Mouse (Mus musculus) retina, postnatal 1 day (tissue): ENCODE results near the gene Fhit.

ENCODE experiments used
- DNase-seq: peaks from one replicate; pipeline ENCODE4 v3.0.0-alpha.2; 2012

Gene Fhit

DNA sequence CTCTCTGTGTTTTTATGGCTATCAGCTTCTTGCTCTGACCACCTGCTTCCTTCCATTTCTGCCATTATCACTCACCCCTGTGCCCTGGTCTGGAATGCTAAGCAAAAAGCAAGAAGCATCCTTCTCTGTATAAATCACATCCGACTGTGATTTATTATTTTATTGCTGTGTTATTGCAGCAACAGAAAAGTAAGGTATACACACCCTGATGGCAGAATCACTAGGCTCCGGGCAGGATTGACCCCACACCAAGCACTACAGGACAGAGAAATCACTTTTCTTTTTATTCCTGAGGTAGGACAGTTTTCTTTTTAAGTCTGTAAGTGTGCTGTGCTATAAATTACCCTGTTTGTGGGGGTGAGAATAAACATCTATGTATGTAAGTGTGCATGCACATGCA lies 460.1 kb downstream of the Fhit start:
- DNase-seq, result no peak

DNA sequence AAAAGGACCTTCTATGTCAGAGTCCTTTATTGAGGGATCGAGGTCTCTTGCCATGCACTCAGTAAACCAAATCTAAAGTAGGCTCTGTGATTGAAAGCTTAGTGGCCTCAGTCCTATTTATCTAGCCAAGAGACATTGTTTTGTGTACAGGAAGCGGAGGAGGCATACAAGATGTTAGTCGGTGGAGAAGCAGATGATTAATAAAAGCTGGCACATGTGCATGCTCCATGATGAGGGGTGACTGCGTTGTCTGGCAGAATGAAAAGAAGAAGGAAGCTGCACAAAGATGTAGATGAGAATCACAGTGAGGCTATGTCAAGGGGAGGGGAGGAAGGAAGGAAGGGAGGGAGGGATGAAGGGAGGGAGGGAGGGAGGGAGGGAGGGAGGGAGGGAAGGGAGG lies 481.8 kb downstream of the Fhit start:
- DNase-seq, result peak; percentile 52

GRCm38 (mm10) chr14:10679638-10680037 lies 482.2 kb downstream of the Fhit start:
- peak; percentile 66 for DNase-seq

- no peak for DNase-seq
Measured at GRCm38 (mm10) chr14:10677627-10678026, 484.2 kb downstream of the Fhit start.

DNA sequence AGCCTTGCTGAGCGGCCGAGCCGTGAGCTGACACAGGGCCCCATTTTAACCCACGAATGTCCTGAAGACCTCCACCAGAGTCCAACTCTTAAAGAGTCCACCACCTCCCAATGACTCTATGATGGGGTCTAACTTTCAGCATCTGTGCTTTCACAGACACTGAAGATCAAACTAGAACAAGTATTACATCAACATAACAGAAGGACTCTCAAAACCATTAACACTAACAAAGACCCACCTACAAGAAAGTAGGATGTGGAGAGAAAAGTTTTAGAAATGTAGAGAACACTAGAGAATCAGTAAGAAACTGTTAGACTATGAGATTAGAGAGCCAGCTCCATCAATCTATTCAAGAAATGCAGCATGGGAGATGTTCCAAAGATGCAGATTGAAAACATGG lies 501.6 kb downstream of the Fhit start:
- no peak for DNase-seq

GRCm38 (mm10) chr14:10659326-10659725 lies 502.5 kb downstream of the Fhit start:
- peak; percentile 6 for DNase-seq

GRCm38 (mm10) chr14:10658219-10658618 lies 503.6 kb downstream of the Fhit start:
- no peak for DNase-seq

- DNase-seq, result no peak
Measured at GRCm38 (mm10) chr14:10657364-10657763, 504.5 kb downstream of the Fhit start.

GRCm38 (mm10) chr14:10655842-10656241 lies 506.0 kb downstream of the Fhit start:
- peak; percentile 31 for DNase-seq

GRCm38 (mm10) chr14:10647832-10648231 lies 514.0 kb downstream of the Fhit start:
- no peak for DNase-seq

DNA sequence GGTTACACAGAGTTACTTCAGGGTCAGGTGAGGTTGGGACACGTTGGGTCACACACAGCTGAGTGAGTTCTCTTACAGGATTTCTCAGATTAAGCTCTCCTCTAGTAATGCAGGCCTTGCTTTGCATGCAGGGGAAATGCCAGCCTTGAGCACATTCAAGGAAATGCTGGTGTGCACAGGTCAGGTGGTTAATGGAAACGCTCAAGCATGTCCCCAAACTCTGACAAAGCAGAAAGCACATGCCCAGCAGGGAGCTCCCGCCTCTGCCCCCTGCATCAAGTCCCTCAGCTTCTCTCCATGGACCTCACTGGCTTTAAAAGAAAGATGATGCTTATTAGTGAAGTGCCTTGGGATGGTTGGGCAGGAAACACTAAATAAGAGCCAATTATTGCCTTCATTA lies 530.1 kb downstream of the Fhit start:
- no peak for DNase-seq

GRCm38 (mm10) chr14:10630831-10631360 lies 530.9 kb downstream of the Fhit start:
- DNase-seq, result no peak

GRCm38 (mm10) chr14:10593467-10593866 lies 568.4 kb downstream of the Fhit start:
- DNase-seq, result no peak

DNA sequence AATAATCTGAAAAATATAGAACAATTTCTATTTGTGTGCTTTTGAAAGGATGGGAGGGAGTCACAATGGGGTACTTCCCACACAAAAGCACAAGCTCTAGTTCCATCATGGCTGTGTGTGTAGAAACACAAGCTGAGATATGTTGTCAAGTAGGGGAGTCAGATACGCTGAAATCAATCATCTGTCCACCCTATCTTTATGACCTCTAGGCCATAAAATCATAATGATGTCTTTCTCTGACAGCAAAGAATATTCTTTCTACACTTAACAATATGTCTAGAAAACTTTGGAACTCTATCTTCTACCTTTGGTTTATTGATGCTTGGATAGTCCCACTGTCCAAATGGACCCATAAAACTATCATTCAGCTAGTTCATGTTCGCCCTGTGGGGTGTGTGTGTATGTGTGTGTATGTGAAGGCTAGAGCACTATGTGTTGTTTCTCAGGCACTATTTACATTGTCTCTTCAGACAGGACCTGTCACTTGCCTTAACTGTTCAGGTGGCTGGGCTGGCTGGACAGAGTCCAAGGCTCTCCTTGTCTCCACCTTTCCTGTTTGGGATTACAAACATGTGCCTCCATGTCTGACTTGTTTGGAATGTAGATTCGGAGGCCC lies 592.8 kb downstream of the Fhit start:
- DNase-seq, result no peak

DNA sequence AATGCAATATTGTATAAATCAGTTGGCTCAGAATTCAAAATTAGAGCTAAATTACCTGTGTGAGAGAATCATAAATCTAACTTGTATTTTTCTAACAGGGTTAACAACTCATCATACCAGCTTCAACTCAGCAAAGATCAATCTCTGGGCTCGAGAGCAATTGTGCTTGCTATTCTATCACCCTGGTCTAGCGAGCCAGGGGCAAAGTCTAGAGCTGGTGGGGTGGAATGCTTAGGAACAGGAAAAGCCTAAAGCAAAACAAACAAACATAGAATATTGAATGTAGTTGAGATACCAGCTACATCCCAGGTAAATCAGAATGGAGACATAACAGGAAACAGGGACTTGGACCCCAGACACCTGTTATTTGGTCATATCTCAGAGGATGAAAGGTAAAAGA lies 594.1 kb downstream of the Fhit start:
- DNase-seq, result no peak

DNA sequence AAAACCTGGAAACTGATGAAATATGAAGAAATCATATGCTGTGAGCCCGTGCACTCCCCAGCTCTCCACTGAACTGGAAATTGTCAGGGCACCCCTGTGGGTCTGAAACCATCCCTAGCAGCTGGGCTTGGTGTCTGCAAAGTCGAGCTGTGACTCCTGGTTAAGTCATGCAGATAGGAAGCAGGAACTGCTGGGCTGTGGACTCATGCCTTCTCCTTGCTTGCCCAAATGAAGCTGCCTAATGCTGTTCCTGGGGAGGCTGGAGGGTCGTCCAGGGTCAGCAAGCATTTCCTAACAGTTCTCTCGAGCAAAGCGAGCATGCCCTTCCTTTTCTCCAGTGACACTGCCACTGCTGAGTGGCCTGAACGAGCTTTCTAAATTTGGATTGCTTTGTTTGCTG lies 607.1 kb downstream of the Fhit start:
- DNase-seq, result peak; percentile 31

DNA sequence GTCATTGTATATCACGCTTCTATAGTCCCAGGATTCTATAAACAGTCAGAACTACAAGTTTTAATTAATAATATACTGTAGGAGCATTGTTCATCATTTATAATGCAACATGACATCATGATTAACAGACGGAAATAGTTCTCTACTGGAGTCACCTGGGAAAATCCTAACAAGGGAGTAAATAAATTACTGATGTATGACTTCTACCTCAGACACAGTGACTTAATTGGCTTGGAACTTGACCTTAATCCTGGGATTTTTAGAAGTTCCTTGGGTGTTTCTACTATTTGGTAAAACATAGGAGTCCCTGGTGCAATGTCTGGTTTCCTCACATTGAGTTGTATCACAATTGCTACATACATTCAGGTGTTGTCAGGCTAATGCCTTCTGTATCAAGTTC lies 613.2 kb downstream of the Fhit start:
- no peak for DNase-seq

GRCm38 (mm10) chr14:10545916-10546315 lies 615.9 kb downstream of the Fhit start:
- DNase-seq, result peak; percentile 30

GRCm38 (mm10) chr14:10534862-10535261 lies 627.0 kb downstream of the Fhit start:
- no peak for DNase-seq

- DNase-seq, result no peak
Measured at GRCm38 (mm10) chr14:10531748-10532500, 629.9 kb downstream of the Fhit start.

- peak; percentile 14 for DNase-seq
Measured at GRCm38 (mm10) chr14:10526800-10527199, 635.0 kb downstream of the Fhit start.

DNA sequence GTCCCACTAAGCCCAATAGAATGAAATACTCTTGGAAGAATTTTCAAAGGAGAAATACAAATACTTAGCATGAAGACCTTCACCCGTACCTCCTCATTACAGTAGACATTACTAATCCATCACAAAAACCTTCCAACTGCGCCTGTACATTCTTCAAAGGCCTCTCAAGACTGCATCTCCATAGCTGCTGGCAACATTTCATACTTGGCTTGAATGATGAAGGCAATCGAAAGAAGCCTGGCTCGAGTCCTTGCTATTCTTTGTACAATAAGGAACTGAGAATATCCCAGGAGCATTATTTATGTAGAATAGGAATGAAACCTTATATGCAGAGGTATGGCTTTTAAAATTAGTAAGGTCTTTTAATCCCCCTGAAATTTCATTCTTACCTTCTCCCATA lies 636.0 kb downstream of the Fhit start:
- DNase-seq, result no peak

DNA sequence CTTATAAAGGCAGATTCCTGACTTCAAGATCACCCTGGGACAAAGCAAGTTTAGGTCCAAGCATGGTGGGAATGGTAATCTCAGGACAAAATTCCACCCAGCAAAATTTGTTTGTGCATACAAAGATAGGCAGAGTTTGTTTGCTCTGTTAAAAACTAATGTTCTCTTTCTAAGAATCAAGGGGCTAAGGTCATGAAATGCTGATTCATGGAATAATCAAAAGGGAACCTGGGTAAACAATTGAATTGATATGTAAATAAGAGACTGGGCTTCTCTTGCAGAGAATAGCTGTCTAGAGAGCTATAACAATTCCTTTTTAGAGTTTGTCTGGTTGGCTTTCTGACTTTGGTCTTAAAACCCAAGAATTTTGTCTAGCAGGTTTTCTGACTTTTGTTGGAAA lies 647.8 kb downstream of the Fhit start:
- DNase-seq, result no peak

DNA sequence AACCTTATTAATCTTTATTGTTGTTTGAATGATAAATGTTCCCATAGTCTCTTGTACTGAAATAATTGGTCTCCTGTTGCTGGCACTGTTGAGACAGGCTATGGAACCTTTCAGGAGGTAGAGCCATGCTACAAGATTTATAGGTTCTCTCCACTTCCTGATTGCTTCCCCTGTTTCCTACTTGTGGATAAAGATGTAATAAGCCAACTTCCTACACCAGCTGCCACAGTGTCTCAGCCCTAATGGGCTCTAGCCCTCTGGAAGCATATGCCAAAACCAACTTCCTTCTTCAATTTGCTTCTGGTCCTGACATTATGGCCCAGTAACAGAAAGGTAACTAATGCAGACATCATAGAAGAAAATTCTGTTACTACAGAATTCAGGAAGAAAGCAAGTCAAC lies 652.6 kb downstream of the Fhit start:
- DNase-seq, result no peak

GRCm38 (mm10) chr14:10507560-10507959 lies 654.3 kb downstream of the Fhit start:
- peak; percentile 4 for DNase-seq
